ENCODE assay signal across 9 mouse cellular contexts in genomic region chr19:57745579-57745978, GRCm38 (mm10).
DNase-seq lines count a peak whose midpoint lies in the region; ATAC-seq and TF ChIP-seq lines count a peak whose summit lies in the region.
"Had no signal": no experiment of that assay in that cellular context is flagged by ENCODE, and none has a peak within 500 bp of the region (broad histone marks: within the 10 kb centered on the region; RNA-seq: fewer than 3 reads in every experiment).

No protein-coding gene starts in this region.

- H3K27me3 ChIP-seq in cerebellum, adult 2 months (ENCODE audit: control insufficient read depth, insufficient read depth, low read length), result no peaks in the 10 kb centered on the region
- H3K27me3 ChIP-seq in embryonic facial prominence, embryonic 11.5 days (ENCODE audit: control insufficient read depth, insufficient read depth, low read length), result no peaks in the 10 kb centered on the region
- H3K27me3 ChIP-seq in limb, embryonic 10.5 days (ENCODE audit: low read depth, poor library complexity, severe bottlenecking), result no peaks in the 10 kb centered on the region
- no peaks in the 10 kb centered on the region for H3K27me3 ChIP-seq in forebrain, embryonic 11.5 days (ENCODE audit: control insufficient read depth, insufficient read depth, low read length)

- H3K4me1 ChIP-seq in cerebellum, adult 2 months (ENCODE audit: control insufficient read depth, insufficient read depth, low read length), result no peaks in the 10 kb centered on the region
- no peaks in the 10 kb centered on the region for H3K4me1 ChIP-seq in embryonic facial prominence, embryonic 11.5 days (ENCODE audit: control insufficient read depth, insufficient read depth, low read length)
- no peaks in the 10 kb centered on the region for H3K4me1 ChIP-seq in limb, embryonic 10.5 days
- H3K4me1 ChIP-seq in forebrain, embryonic 11.5 days (replicated peaks; ENCODE audit: control insufficient read depth, insufficient read depth, low read length), result no peaks in the 10 kb centered on the region

- no peak overlapping the region for H3K4me2 ChIP-seq in embryonic facial prominence, embryonic 11.5 days (ENCODE audit: low read depth, low read length)
- no peak overlapping the region for H3K4me2 ChIP-seq in forebrain, embryonic 11.5 days (ENCODE audit: low read depth, low read length, severe bottlenecking)

- H3K9ac ChIP-seq in embryonic facial prominence, embryonic 11.5 days (replicated peaks; ENCODE audit: low read length), result no peak overlapping the region
- no peak overlapping the region for H3K9ac ChIP-seq in forebrain, embryonic 11.5 days (ENCODE audit: low read length)

- intact Hi-C loops in left cerebral cortex, adult 2 months (cut with DNase I), result loop anchor here (1.0 to 5.0 kb wide), 3 partner anchors 722 to 882 kb away; no protein-coding TSS in a partner anchor
- intact Hi-C loops in left cerebral cortex, postnatal 36 days (cut with DNase I), result no loop called here

- H3K4me3 ChIP-seq in cerebellum, adult 2 months (replicated peaks; ENCODE audit: insufficient read depth, low read depth, low read length), result no peak overlapping the region
- no peak overlapping the region for H3K4me3 ChIP-seq in left cerebral cortex, adult 2 months
- no peak overlapping the region for H3K4me3 ChIP-seq in embryonic facial prominence, embryonic 11.5 days (ENCODE audit: low read depth, low read length)
- no peak overlapping the region for H3K4me3 ChIP-seq in limb, embryonic 10.5 days
- H3K4me3 ChIP-seq in forebrain, embryonic 11.5 days (ENCODE audit: low read depth, low read length), result no peak overlapping the region

- TF ChIP-seq CTCF in cerebellum, adult 2 months (IDR thresholded peaks at IDR 0.05; ENCODE audit: borderline replicate concordance, insufficient read depth, low read depth, low read length), result peak; percentile 39; the same call in 1 of the 2 replicates
- TF ChIP-seq CTCF in left cerebral cortex, adult 2 months (IDR thresholded peaks at IDR 0.05), result peak; percentile 73

- DNase-seq in cerebellum, adult 2 months, result peak in 1 of 2 experiments; percentile 4
- no peak for DNase-seq in cerebellum, postnatal 36 days
- peak in 1 of 2 experiments; percentile 45 for DNase-seq in left cerebral cortex, adult 2 months (ENCODE audit: extremely low spot score in 1 of 2, low spot score in 2 of 2)
- no peak for DNase-seq in left cerebral cortex, postnatal 36 days (ENCODE audit: low spot score in 2 of 2)
- peak; percentile 72 for DNase-seq in embryonic facial prominence, embryonic 11.5 days (ENCODE audit: low spot score)
- peak; percentile 40 for DNase-seq in limb, embryonic 10.5 days (ENCODE audit: low spot score)
- peak; percentile 34 for DNase-seq in right cerebral cortex, postnatal 4 days
- no peak for DNase-seq in forebrain, embryonic 11.5 days (ENCODE audit: low spot score)

- H3K36me3 ChIP-seq in embryonic facial prominence, embryonic 11.5 days (replicated peaks; ENCODE audit: control insufficient read depth, insufficient read depth, low read depth, low read length), result no peaks in the 10 kb centered on the region
- 0 out of 2 replicates have a peak, but pooled peaks cover 5% of the 10 kb centered on the region for H3K36me3 ChIP-seq in limb, embryonic 10.5 days
- H3K36me3 ChIP-seq in forebrain, embryonic 11.5 days (ENCODE audit: control insufficient read depth, insufficient read depth, low read length), result no peaks in the 10 kb centered on the region

- ATAC-seq in embryonic facial prominence, embryonic 11.5 days (replicated peaks; ENCODE audit: insufficient number of reproducible peaks, low FRiP score, low TSS enrichment, low read depth), result no peak
- ATAC-seq in forebrain, embryonic 11.5 days (replicated peaks; ENCODE audit: low FRiP score), result no peak

- H3K9me3 ChIP-seq in embryonic facial prominence, embryonic 11.5 days (replicated peaks; ENCODE audit: control insufficient read depth, low read length), result no peaks in the 10 kb centered on the region
- H3K9me3 ChIP-seq in limb, embryonic 10.5 days (replicated peaks), result no peaks in the 10 kb centered on the region
- H3K9me3 ChIP-seq in forebrain, embryonic 11.5 days (ENCODE audit: control insufficient read depth, low read length), result no peaks in the 10 kb centered on the region

- no peak for TF ChIP-seq POLR2A in cerebellum, adult 2 months (IDR thresholded peaks at IDR 0.05; ENCODE audit: borderline replicate concordance, insufficient read depth, low read length)

- 59% methylated on average over 9 of the region's 9 CpGs for WGBS in cerebellum, adult 2 months
- 63% methylated on average over 9 of the region's 9 CpGs for WGBS in embryonic facial prominence, embryonic 11.5 days
- 78% methylated on average over 9 of the region's 9 CpGs for WGBS in limb, embryonic 10.5 days
- WGBS in forebrain, embryonic 11.5 days, result 69% methylated on average over 9 of the region's 9 CpGs

- no peak overlapping the region for H3K27ac ChIP-seq in cerebellum, adult 2 months (ENCODE audit: insufficient read depth, low read length)
- no peak overlapping the region for H3K27ac ChIP-seq in left cerebral cortex, adult 2 months
- no peak overlapping the region for H3K27ac ChIP-seq in embryonic facial prominence, embryonic 11.5 days (replicated peaks; ENCODE audit: low read depth, low read length)
- H3K27ac ChIP-seq in limb, embryonic 10.5 days, result no peak overlapping the region
- no peak overlapping the region for H3K27ac ChIP-seq in forebrain, embryonic 11.5 days (ENCODE audit: low read depth, low read length)
- H3K27ac ChIP-seq: macrophage had no signal

Comparison
In these comparisons a context has a peak if more than half of its experiments do, and no peak if none do; other contexts are left out.
1. DNase-seq: peak in embryonic facial prominence, embryonic 11.5 days (single experiment), limb, embryonic 10.5 days (single experiment) and right cerebral cortex, postnatal 4 days (single experiment); none in cerebellum, postnatal 36 days (0 of 2), left cerebral cortex, postnatal 36 days (0 of 2) and forebrain, embryonic 11.5 days (single experiment).